Mouse (Mus musculus) myocyte (in vitro differentiated cells): ENCODE results near the gene Pde4d. TPM values are rescaled to one million over a fixed set of nuclear protein-coding genes. Genes with fewer than 3 reads are reported as not detected.

Experiments
- H3K27me3 ChIP-seq: one replicate; pipeline ENCODE4 v1.6.1; 2011; ENCODE audit not compliant: control insufficient read depth, insufficient read depth, insufficient read length
- H3K36me3 ChIP-seq: one replicate; pipeline ENCODE4 v1.6.1; 2011; ENCODE audit not compliant: control insufficient read depth, insufficient read depth
- H3K4me2 ChIP-seq: one replicate; pipeline ENCODE4 v1.6.1; 2011; ENCODE audit warnings: low read depth, control low read depth
- H3K4me3 ChIP-seq: one replicate; pipeline ENCODE4 v1.5.1; 2011; ENCODE audit warnings: mild to moderate bottlenecking, control low read depth, moderate library complexity
- H3K79me2 ChIP-seq: one replicate; pipeline ENCODE4 v1.6.1; 2011; ENCODE audit not compliant: control insufficient read depth, insufficient read depth
- H3ac ChIP-seq: one replicate; pipeline ENCODE4 v1.6.1; 2011; ENCODE audit not compliant: control insufficient read depth, insufficient read length
- CEBPB ChIP-seq: IDR thresholded peaks from 2 replicates; pipeline ENCODE4 v1.6.1; 2011; ENCODE audit warnings: mild to moderate bottlenecking, moderate library complexity; ENCODE audit not compliant: poor library complexity, insufficient read depth, severe bottlenecking
- E2F4 ChIP-seq: IDR thresholded peaks from one replicate; pipeline ENCODE4 v1.6.1; 2011; ENCODE audit warnings: mild to moderate bottlenecking, control low read depth, moderate library complexity; ENCODE audit not compliant: insufficient read depth
- MAX ChIP-seq: IDR thresholded peaks from one replicate; pipeline ENCODE4 v1.6.1; 2011; ENCODE audit warnings: low read depth, mild to moderate bottlenecking, control low read depth
- MYOD1 ChIP-seq, 3 experiments: IDR thresholded peaks; one replicate each; pipeline ENCODE4 v1.6.1; 2011; ENCODE audit warnings: control low read depth in 2 of 3, low read depth in 2 of 3, mild to moderate bottlenecking in 2 of 3, moderate library complexity in 1 of 3; ENCODE audit not compliant: insufficient read length in 2 of 3, control insufficient read depth in 1 of 3
- MYOG ChIP-seq, 3 experiments: IDR thresholded peaks; one replicate each; pipeline ENCODE4 v1.6.1; 2011; ENCODE audit warnings: control low read depth in 2 of 3, low read depth in 2 of 3, mild to moderate bottlenecking in 2 of 3; ENCODE audit not compliant: insufficient read length in 2 of 3, control insufficient read depth in 1 of 3, insufficient read depth in 1 of 3
- POLR2A ChIP-seq: IDR thresholded peaks from one replicate; pipeline ENCODE4 v1.6.1; 2011; ENCODE audit warnings: low read depth, mild to moderate bottlenecking, control low read depth, moderate library complexity; ENCODE audit not compliant: insufficient read length
- POLR2AphosphoS2 ChIP-seq: IDR thresholded peaks from one replicate; pipeline ENCODE4 v1.6.1; 2011; ENCODE audit warnings: low read depth, control low read depth; ENCODE audit not compliant: insufficient read length
- REST ChIP-seq: IDR thresholded peaks from one replicate; pipeline ENCODE4 v1.6.1; 2011; ENCODE audit warnings: mild to moderate bottlenecking, control low read depth, moderate library complexity; ENCODE audit not compliant: insufficient read depth, insufficient read length
- SRF ChIP-seq: IDR thresholded peaks from one replicate; pipeline ENCODE4 v1.6.1; 2011; ENCODE audit warnings: low read depth; ENCODE audit not compliant: control insufficient read depth, insufficient read length
- TCF12 ChIP-seq: IDR thresholded peaks from one replicate; pipeline ENCODE4 v1.6.1; 2011; ENCODE audit warnings: mild to moderate bottlenecking, control low read depth; ENCODE audit not compliant: poor library complexity, insufficient read depth, severe bottlenecking
- TCF3 ChIP-seq: IDR thresholded peaks from one replicate; pipeline ENCODE4 v1.6.1; 2011; ENCODE audit warnings: low read depth, control low read depth; ENCODE audit not compliant: insufficient read length
- USF1 ChIP-seq: IDR thresholded peaks from one replicate; pipeline ENCODE4 v1.6.1; 2011; ENCODE audit warnings: low read depth, mild to moderate bottlenecking, control low read depth, moderate library complexity
- polyA plus RNA-seq: library from polyadenylated mRNA; unstranded; fragments of >200 nt; fragmentation: generic; extraction: Trizol; gene quantifications from one replicate; pipeline ENCODE4 v1.2.1, GENCODE M21; 2012; ENCODE audit warnings: missing spikeins

Gene Pde4d
- polyA plus RNA-seq, 1 experiment = 8.2 TPM

- Histone ChIP-seq H3K4me2 (peak overlapping the region; percentile 81), H3K4me3 (peak overlapping the region; percentile 83), H3ac (no peak overlapping the region), H3K36me3 (no peaks in the 10 kb centered on the region), H3K27me3 (no peaks in the 10 kb centered on the region), H3K79me2 (peaks cover 64% of the 10 kb centered on the region)
- no peak for TF ChIP-seq SRF
Observed at GRCm38 (mm10) chr13:109686906-109687305, 1237.2 kb downstream of the Pde4d start.

GRCm38 (mm10) chr13:109688195-109688594 lies 1238.4 kb downstream of the Pde4d start:
- peak overlapping the region; percentile 81 for H3K4me2 ChIP-seq
- H3K27me3 ChIP-seq = no peaks in the 10 kb centered on the region
- no peak overlapping the region for H3ac ChIP-seq
- H3K36me3 ChIP-seq = no peaks in the 10 kb centered on the region
- TF ChIP-seq POLR2A (no peak), MYOD1 (IDR thresholded peaks at IDR 0.05; ENCODE audit: control insufficient read depth in 1 of 3, insufficient read length in 2 of 3, low read depth in 2 of 3) (no peak), E2F4 (no peak), REST (no peak), TCF3 (no peak), TCF12 (no peak), CEBPB (no peak), POLR2AphosphoS2 (no peak), MAX (no peak), MYOG (IDR thresholded peaks at IDR 0.05; ENCODE audit: control insufficient read depth in 1 of 3, insufficient read depth in 1 of 3, insufficient read length in 2 of 3, low read depth in 2 of 3) (no peak), SRF (no peak), USF1 (no peak)
- peak overlapping the region; percentile 83 for H3K4me3 ChIP-seq
- H3K79me2 ChIP-seq = peaks cover 72% of the 10 kb centered on the region

- TF ChIP-seq MYOD1 (IDR thresholded peaks at IDR 0.05; ENCODE audit: control insufficient read depth in 1 of 3, insufficient read length in 2 of 3, low read depth in 2 of 3) (no peak), USF1 (no peak), POLR2A (no peak), REST (no peak), MYOG (IDR thresholded peaks at IDR 0.05; ENCODE audit: control insufficient read depth in 1 of 3, insufficient read depth in 1 of 3, insufficient read length in 2 of 3, low read depth in 2 of 3) (no peak), SRF (no peak), MAX (no peak), TCF12 (no peak), POLR2AphosphoS2 (no peak), TCF3 (no peak), E2F4 (no peak), CEBPB (no peak)
Observed at GRCm38 (mm10) chr13:109689176-109689575, 1239.4 kb downstream of the Pde4d start.

GRCm38 (mm10) chr13:109690558-109690957 lies 1240.8 kb downstream of the Pde4d start:
- no peak for TF ChIP-seq TCF12
- no peak for TF ChIP-seq TCF3
- TF ChIP-seq MYOD1 (IDR thresholded peaks at IDR 0.05; ENCODE audit: control insufficient read depth in 1 of 3, insufficient read length in 2 of 3, low read depth in 2 of 3) = no peak
- no peak for TF ChIP-seq MYOG (IDR thresholded peaks at IDR 0.05; ENCODE audit: control insufficient read depth in 1 of 3, insufficient read depth in 1 of 3, insufficient read length in 2 of 3, low read depth in 2 of 3)
- TF ChIP-seq SRF = no peak
- no peak for TF ChIP-seq CEBPB
- no peak for TF ChIP-seq USF1
- no peak for TF ChIP-seq E2F4
- no peak for TF ChIP-seq POLR2A
- no peak for TF ChIP-seq REST
- no peak for TF ChIP-seq MAX
- TF ChIP-seq POLR2AphosphoS2 = no peak
- Histone ChIP-seq H3ac (no peak overlapping the region), H3K27me3 (no peaks in the 10 kb centered on the region), H3K4me3 (no peak overlapping the region), H3K4me2 (no peak overlapping the region), H3K36me3 (no peaks in the 10 kb centered on the region), H3K79me2 (peaks cover 90% of the 10 kb centered on the region)

More at GRCm38 (mm10) chr13:109689176-109689575, 1239.4 kb downstream of the Pde4d start:
- H3ac ChIP-seq = no peak overlapping the region
- H3K79me2 ChIP-seq = peaks cover 76% of the 10 kb centered on the region
- H3K4me3 ChIP-seq = no peak overlapping the region
- peak overlapping the region; percentile 45 for H3K4me2 ChIP-seq
- H3K36me3 ChIP-seq = no peaks in the 10 kb centered on the region
- H3K27me3 ChIP-seq = no peaks in the 10 kb centered on the region

- Histone ChIP-seq H3K79me2 (peaks cover 78% of the 10 kb centered on the region), H3K36me3 (peaks cover 6% of the 10 kb centered on the region), H3K27me3 (no peaks in the 10 kb centered on the region), H3ac (no peak overlapping the region), H3K4me2 (peak overlapping the region; percentile 61), H3K4me3 (no peak overlapping the region)
- TF ChIP-seq POLR2AphosphoS2 (no peak), MYOG (IDR thresholded peaks at IDR 0.05; ENCODE audit: control insufficient read depth in 1 of 3, insufficient read depth in 1 of 3, insufficient read length in 2 of 3, low read depth in 2 of 3) (no peak), CEBPB (no peak), TCF12 (no peak), MAX (no peak), REST (no peak), TCF3 (no peak), E2F4 (no peak), MYOD1 (IDR thresholded peaks at IDR 0.05; ENCODE audit: control insufficient read depth in 1 of 3, insufficient read length in 2 of 3, low read depth in 2 of 3) (no peak), POLR2A (no peak), SRF (no peak)
Observed at GRCm38 (mm10) chr13:109692851-109693250, 1243.1 kb downstream of the Pde4d start.
